Mouse (Mus musculus): ENCODE measurements at regions not wholly inside any gene's neighbourhood (a gene's known extent, or its start where the extent isn't known, plus 50 kb on each side); places are given as distances from the start of the nearest gene placed in this dataset.

DNA sequence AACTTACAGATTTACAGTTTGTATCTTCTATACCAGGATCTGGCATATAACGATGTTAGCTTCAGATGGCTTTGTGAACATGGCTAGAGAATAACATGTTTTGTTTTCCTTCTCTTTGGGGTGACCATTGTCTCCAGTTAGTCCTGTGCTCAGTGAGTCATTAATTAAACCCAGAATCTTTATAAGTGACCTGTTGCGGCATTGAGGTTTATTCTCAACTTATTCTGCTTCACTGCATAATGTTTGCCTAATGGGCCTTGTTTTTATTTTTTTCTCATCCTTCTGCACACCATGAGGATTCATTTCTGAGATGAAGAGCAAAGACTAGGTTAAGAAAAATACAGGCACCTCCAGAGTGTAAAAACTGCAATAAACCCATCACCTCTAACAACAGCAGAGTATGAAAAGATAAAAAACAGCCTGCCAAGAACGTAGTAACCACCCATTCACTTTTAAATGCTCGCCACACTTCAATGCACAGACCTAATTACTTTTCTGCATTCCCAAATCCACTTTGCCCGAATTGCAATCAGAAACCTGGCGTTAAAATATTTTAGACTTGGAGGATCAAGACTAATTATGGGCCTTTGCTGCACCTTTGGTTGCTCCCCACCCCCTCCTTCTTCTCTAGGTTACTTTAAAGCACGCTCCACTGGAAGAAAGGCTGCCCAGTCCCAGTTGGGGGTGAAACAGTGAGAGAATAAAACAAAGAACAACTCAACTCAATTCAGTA lies 381.5 kb upstream of the Nr2f1 start:
- TF ChIP-seq POLR2A (IDR thresholded peaks at IDR 0.05; ENCODE audit: extremely low read depth, insufficient read depth, low read length) (no peak), CTCF (IDR thresholded peaks at IDR 0.05; ENCODE audit: extremely low read depth, insufficient read depth, low read length) (no peak)
